Mouse (Mus musculus) naive thymus-derived CD4-positive, alpha-beta T cell, adult 5 months (primary cell): Measurements from ENCODE around the gene Olfr1342. TPM values are rescaled to one million over a fixed set of nuclear protein-coding genes. Genes with fewer than 3 reads are reported as not detected.

ENCODE experiments used
- polyA plus RNA-seq: library from polyadenylated mRNA; unstranded; fragments of 100-300 nt; shearing (Covaris generic); gene quantifications from one replicate; pipeline ENCODE4 v1.2.1, GENCODE M21; 2017

The Olfr1342 gene
- polyA plus RNA-seq = not detected

DNA sequence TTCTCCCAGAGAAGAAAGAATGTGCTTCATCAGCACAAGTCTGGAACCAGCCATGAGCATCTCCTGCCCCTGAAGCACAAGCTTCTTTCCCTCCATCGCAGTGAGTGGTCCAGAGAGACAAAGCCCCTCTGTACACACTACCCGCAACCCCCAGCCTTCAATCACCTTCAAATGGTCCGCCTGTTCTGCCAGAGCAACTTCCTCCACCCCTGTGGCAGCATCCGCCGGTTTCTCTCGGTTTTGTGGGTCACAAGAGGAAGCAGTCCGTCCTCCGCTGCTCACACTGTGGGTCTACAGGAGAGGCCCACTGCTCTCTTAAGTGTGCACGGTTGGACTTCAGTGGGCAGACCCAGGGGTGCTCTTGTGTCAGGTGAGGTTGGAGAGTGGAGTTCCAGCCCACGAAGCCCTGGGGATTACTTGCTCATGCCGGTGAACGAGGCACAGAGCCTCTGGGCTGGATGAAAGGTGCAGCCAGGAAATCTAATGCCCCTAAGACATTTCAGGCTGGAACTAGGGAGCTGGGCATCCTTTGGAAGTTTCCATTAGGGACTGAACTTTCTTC lies at the start of gene Olfr1342:
Gene Olfr1342 (minus strand): TSS at position 345 of the 562 bp plus-strand sequence.

DNA sequence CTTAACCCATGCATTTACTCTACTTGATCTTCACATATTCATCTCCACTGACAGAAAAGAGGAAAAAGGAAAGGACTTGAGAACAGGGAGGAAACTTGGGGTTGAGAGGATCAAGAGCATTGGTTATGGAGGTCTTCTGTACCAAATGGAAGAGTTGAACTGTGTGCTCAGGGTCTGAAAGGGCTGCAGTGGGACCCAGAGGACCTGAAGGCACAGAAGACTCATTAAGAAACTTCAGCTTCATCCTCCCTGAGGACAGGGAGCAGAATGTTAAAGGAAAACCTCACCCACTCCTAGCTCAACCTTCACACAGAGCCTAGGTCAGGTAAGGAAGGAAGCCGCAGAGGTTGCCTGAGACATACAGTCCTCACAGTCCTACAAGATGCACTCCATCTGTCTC lies 39.3 kb upstream of the Olfr1342 start, which contains the start of gene Olfr1339:
Gene Olfr1339 (plus strand): TSS at position 301 of the 400 bp plus-strand sequence.

DNA sequence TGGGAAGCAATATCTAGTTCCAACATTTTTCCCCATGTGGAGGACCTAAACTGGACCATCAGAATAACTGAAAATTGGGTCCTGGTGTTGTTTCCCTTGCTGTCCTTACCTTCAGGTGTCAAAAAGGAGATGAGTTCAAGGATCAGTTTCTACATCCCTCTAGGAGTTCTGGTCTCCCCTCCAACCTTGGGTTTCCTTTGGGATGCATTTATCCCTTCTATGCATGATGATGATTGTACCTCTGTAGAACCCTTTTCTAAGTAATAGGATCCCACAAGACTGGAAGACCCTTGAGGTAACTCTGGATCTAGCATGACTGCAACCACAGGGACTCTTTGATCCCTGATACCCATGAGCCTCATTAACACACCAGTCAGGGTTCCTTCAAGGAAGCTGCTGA lies 27.3 kb upstream of the Olfr1342 start, which contains the start of gene Olfr1340:
Gene Olfr1340 (plus strand): TSS at position 301 of the 400 bp plus-strand sequence.

DNA sequence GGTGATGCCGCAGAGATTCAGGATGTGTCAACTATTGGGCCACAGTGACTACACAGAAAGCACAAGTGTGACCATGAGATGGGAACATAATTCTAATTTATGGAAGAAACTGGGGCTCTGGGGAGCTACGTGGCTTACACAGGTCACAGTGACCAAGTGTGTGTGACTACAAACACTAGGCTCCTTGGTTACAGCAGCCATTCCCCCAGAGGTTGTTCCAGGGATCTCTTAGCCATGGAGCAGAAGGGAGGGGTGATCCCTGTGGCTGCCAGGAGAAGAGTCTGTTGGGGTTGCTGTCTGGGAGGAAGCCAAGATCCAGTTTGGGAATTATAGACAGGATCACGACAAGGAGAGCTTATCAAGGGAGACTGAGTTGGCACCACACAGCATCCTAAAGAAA lies 10.7 kb upstream of the Olfr1342 start, which contains the start of gene Olfr1341:
Gene Olfr1341 (plus strand): TSS at position 301 of the 400 bp plus-strand sequence.

DNA sequence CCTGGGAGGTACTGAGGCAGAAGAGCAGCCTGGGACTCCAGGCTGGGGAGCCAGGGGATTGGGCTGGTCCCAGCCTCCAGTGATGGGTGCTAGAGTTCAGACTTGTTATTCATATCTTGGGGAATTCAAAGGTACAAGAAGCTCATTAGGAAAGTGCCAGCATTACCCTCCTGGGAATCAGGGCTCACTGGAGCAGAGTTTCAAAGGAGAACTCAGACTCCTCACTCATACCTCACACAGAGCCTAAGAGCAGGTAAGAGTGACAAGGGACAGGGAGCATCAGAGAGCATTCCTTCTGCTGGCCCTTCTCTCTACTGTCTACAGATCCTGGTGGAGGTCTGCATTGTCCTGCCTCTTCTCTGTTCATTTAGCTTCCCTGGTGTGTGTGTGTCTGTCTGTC lies 33.9 kb downstream of the Olfr1342 start, which contains the start of gene Olfr62:
Gene Olfr62 (plus strand): TSS at position 301 of the 400 bp plus-strand sequence.

Other genes with a start within 250 kb of the Olfr1342 start
- gene Mpl, start 235.2 kb downstream of the Olfr1342 start, polyA plus RNA-seq = not detected
- not detected for gene Tie1, start 202.7 kb downstream of the Olfr1342 start, polyA plus RNA-seq
- gene 2610528J11Rik, start 165.8 kb downstream of the Olfr1342 start, polyA plus RNA-seq = not detected
- not detected for gene Tmem125, start 148.7 kb downstream of the Olfr1342 start, polyA plus RNA-seq
- gene Cfap57, start 72.0 kb downstream of the Olfr1342 start, polyA plus RNA-seq = not detected
- gene Ebna1bp2, start 72.0 kb downstream of the Olfr1342 start, polyA plus RNA-seq = 125 TPM
- gene Olfr62, start 33.8 kb downstream of the Olfr1342 start, polyA plus RNA-seq = not detected
- gene Olfr1341, start 10.8 kb upstream of the Olfr1342 start, polyA plus RNA-seq = 0.12 TPM
- gene Olfr1340, start 27.4 kb upstream of the Olfr1342 start, polyA plus RNA-seq = not detected
- not detected for gene Olfr1339, start 39.4 kb upstream of the Olfr1342 start, polyA plus RNA-seq
- not detected for gene Olfr1338, start 66.0 kb upstream of the Olfr1342 start, polyA plus RNA-seq
- gene Olfr1337, start 89.8 kb upstream of the Olfr1342 start, polyA plus RNA-seq = not detected
- not detected for gene Olfr1335, start 117.2 kb upstream of the Olfr1342 start, polyA plus RNA-seq
- gene Olfr1333, start 143.5 kb upstream of the Olfr1342 start, polyA plus RNA-seq = not detected
- gene Olfr1331, start 171.9 kb upstream of the Olfr1342 start, polyA plus RNA-seq = not detected
- 0.06 TPM for gene Olfr1330, start 195.8 kb upstream of the Olfr1342 start, polyA plus RNA-seq
- not detected for gene Olfr1329, start 224.7 kb upstream of the Olfr1342 start, polyA plus RNA-seq
- not detected for gene Olfr1328, start 245.9 kb upstream of the Olfr1342 start, polyA plus RNA-seq